Mouse (Mus musculus) embryonic facial prominence, embryonic 11.5 days (tissue): ENCODE measurements at regions not wholly inside any gene's neighbourhood (a gene's known extent, or its start where the extent isn't known, plus 50 kb on each side); places are given as distances from the start of the nearest gene placed in this dataset.

Source experiments
- ATAC-seq: fragments of 200-750 bp; cut with Nextera tagmentation; replicated peaks from 2 replicates; pipeline ENCODE4 v1.8.0; 2017; ENCODE audit warnings: low read depth; ENCODE audit not compliant: insufficient number of reproducible peaks, low FRiP score, low TSS enrichment
- DNase-seq: peaks from one replicate; pipeline ENCODE4 v3.0.0-alpha.2; 2015; ENCODE audit warnings: low spot score
- H3K27ac ChIP-seq: fragments of 300-500 bp; sonication (generic); replicated peaks from 2 replicates; pipeline ENCODE4 v1.5.1; 2014; ENCODE audit warnings: mild to moderate bottlenecking, low read depth, low read length, control low read depth
- H3K27me3 ChIP-seq: fragments of 300-500 bp; sonication (generic); 2 replicates; pipeline ENCODE4 v1.6.1; 2014; ENCODE audit warnings: mild to moderate bottlenecking, low read length, moderate library complexity, mixed read lengths; ENCODE audit not compliant: control insufficient read depth, insufficient read depth
- H3K36me3 ChIP-seq: fragments of 300-500 bp; sonication (generic); replicated peaks from 2 replicates; pipeline ENCODE4 v1.6.1; 2014; ENCODE audit warnings: low read depth, mild to moderate bottlenecking, low read length, moderate library complexity, mixed read lengths; ENCODE audit not compliant: control insufficient read depth, insufficient read depth
- H3K4me1 ChIP-seq: fragments of 300-500 bp; sonication (generic); 2 replicates; pipeline ENCODE4 v1.6.1; 2014; ENCODE audit warnings: low read length, mixed read lengths; ENCODE audit not compliant: control insufficient read depth, insufficient read depth
- H3K4me2 ChIP-seq: fragments of 300-500 bp; sonication (generic); 2 replicates; pipeline ENCODE4 v1.6.1; 2014; ENCODE audit warnings: low read depth, mild to moderate bottlenecking, control low read depth, low read length, moderate library complexity
- H3K4me3 ChIP-seq: fragments of 300-500 bp; sonication (generic); 2 replicates; pipeline ENCODE4 v1.5.1; 2014; ENCODE audit warnings: low read depth, low read length, control low read depth
- H3K9ac ChIP-seq: fragments of 300-500 bp; sonication (generic); replicated peaks from 2 replicates; pipeline ENCODE4 v1.6.1; 2014; ENCODE audit warnings: mild to moderate bottlenecking, control low read depth, low read length
- H3K9me3 ChIP-seq: fragments of 300-500 bp; sonication (generic); replicated peaks from 2 replicates; pipeline ENCODE4 v1.6.1; 2016; ENCODE audit warnings: mild to moderate bottlenecking, low read length, inconsistent platforms, mixed read lengths; ENCODE audit not compliant: control insufficient read depth
- WGBS: fragments of 180-500 bp; shearing (Covaris S2); extraction: QIAGEN DNeasy Blood & Tissue Kit; methylation state at CpG from one replicate; pipeline ENCODE4 v1.1.7; 2014; 5-methylcytosine and 5-hydroxymethylcytosine counted together

DNA sequence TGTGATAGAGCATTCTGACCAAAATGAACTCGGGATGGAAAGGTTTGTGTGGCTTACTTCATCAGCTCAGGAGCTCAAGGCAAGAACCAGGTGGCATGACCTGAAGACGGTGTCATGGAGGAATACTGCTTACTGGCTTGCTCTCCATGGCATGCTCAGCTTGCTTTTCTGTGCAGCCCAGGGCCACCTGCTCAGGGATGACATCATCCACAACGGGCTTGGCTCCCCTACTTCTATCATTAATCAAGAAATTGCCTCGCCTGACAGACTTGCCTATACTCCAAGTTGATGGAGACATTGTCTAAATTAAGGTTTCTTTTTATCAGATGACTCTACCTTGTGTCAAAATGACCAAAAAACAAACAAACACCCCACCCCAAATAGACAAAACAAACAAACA is 98.4 kb upstream of the Peli2 start:
- no peak for DNase-seq
- WGBS, result 79% methylated on average over 4 of the region's 4 CpGs
- no peaks in the 10 kb centered on the region for H3K36me3 ChIP-seq

DNA sequence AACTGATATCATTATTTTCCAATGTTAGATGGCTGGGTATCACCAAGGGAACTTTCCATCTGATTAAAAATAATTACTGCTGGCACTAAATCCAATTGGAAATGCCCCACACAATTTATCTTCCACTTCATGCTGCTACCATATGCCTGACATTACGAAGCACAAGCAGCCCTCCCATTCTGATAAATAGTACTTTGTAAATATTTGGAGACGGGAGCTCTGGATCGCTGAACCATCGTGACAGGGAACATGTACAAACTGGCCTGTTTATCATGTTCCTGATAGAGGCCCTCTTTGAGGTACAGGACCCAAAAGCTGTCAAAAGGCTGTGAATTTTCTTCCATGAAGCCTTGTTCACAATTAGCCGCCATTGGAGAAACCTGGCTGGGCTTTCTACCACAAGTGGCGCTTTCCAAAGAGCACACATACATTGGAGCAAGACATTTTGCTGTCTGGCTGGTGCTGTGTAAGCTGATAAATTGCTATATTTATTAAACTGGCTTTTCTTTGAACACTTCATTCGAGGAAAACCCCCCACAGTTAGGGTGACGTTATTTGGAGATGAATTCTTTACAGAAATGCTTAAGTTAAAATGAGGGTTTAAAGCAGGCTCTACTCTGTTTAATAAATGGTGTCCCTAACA is 96.5 kb upstream of the Peli2 start:
- Histone ChIP-seq H3K4me3 (no peak overlapping the region), H3K27ac (no peak overlapping the region), H3K27me3 (no peaks in the 10 kb centered on the region), H3K4me1 (no peaks in the 10 kb centered on the region), H3K4me2 (no peak overlapping the region), H3K9me3 (no peaks in the 10 kb centered on the region), H3K9ac (no peak overlapping the region), H3K36me3 (no peaks in the 10 kb centered on the region)
- 83% methylated on average over 8 of the region's 8 CpGs for WGBS
- ATAC-seq (no peak), DNase-seq (no peak)

More for the DNA sequence above, 98.4 kb upstream of the Peli2 start:
- H3K4me3 ChIP-seq, result no peak overlapping the region
- no peak overlapping the region for H3K27ac ChIP-seq
- ATAC-seq, result no peak
- H3K4me1 ChIP-seq, result no peaks in the 10 kb centered on the region
- no peaks in the 10 kb centered on the region for H3K9me3 ChIP-seq
- H3K4me2 ChIP-seq, result no peak overlapping the region
- no peaks in the 10 kb centered on the region for H3K27me3 ChIP-seq
- H3K9ac ChIP-seq, result no peak overlapping the region

DNA sequence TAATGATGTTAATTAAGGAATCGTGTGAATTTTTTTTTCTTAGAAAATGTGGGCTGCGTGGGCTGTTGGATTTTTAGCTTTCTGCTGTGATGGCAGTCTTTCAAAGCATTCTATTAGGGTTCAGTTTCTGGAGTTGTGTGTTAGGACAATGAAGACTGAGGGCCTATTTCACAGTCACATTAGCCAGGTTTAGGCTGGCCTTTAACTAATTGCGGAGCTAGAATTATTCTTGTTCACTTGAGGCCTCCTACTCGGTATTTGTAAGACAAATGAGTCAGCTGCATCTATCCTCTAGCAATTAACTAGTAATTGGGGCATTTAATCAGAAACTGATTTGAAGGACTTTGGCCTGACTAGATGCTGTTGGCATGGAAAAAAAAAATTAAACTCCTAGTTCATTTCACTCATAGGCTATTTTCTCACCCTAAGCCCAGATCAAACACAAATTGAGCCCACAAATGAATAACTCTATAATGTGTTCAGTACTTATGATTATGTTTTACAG is 81.3 kb upstream of the Peli2 start:
- H3K4me3 ChIP-seq, result no peak overlapping the region
- no peak overlapping the region for H3K9ac ChIP-seq
- WGBS, result 74% methylated on average over 4 of the region's 4 CpGs
- DNase-seq (no peak), ATAC-seq (no peak)
- H3K9me3 ChIP-seq, result no peaks in the 10 kb centered on the region
- H3K36me3 ChIP-seq, result no peaks in the 10 kb centered on the region
- H3K27me3 ChIP-seq, result no peaks in the 10 kb centered on the region
- H3K27ac ChIP-seq, result no peak overlapping the region
- H3K4me1 ChIP-seq, result no peaks in the 10 kb centered on the region
- H3K4me2 ChIP-seq, result no peak overlapping the region

DNA sequence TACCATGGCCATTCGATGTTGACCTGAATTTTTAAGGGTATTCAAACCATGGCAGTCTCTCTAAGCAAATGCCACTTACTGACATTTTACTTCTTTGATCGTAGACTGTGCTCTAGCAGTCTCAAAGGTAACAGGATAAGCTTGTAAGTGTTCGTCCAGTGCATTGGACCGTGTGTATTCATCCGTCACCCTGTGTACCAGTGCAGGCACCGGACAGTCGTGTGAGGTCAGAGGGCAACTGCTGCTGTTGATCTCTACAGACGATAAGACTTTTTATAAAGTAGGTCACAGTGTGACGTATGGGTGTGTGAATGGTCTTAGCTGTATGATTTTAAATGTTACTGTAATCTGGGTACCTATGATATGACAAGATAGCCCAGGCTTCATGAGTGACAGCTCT is 74.5 kb upstream of the Peli2 start:
- no peaks in the 10 kb centered on the region for H3K9me3 ChIP-seq
- ATAC-seq, result no peak
- H3K27me3 ChIP-seq, result no peaks in the 10 kb centered on the region
- no peaks in the 10 kb centered on the region for H3K4me1 ChIP-seq
- no peak overlapping the region for H3K27ac ChIP-seq
- H3K9ac ChIP-seq, result no peak overlapping the region
- no peak overlapping the region for H3K4me3 ChIP-seq
- no peaks in the 10 kb centered on the region for H3K36me3 ChIP-seq
- no peak overlapping the region for H3K4me2 ChIP-seq
- 73% methylated on average over 9 of the region's 9 CpGs for WGBS
- DNase-seq, result no peak

DNA sequence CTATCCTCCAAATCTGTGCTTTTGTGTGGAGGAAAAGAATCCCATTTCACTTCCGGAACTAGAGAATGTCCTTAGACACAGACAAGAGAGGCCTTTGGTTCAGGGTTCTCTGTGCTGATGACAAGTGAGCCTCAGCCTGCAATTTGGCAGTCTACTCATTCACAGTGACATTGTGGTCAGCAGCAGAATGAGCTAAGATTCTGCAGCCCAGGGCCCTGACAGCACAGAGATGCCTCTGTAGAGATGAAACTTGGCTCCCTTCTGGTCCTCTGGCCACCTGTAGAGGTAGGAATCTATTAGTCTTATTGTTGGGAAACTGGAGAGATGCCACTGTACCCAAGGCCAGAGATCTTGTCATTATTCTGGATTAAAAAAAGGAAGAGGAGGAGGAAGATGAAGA is 73.8 kb upstream of the Peli2 start:
- ATAC-seq (no peak), DNase-seq (no peak)
- Histone ChIP-seq H3K36me3 (no peaks in the 10 kb centered on the region), H3K27ac (no peak overlapping the region), H3K4me1 (no peaks in the 10 kb centered on the region), H3K4me2 (no peak overlapping the region), H3K9ac (no peak overlapping the region), H3K4me3 (no peak overlapping the region), H3K9me3 (no peaks in the 10 kb centered on the region), H3K27me3 (no peaks in the 10 kb centered on the region)
- WGBS, result 91% methylated on average over 1 of the region's 1 CpGs

DNA sequence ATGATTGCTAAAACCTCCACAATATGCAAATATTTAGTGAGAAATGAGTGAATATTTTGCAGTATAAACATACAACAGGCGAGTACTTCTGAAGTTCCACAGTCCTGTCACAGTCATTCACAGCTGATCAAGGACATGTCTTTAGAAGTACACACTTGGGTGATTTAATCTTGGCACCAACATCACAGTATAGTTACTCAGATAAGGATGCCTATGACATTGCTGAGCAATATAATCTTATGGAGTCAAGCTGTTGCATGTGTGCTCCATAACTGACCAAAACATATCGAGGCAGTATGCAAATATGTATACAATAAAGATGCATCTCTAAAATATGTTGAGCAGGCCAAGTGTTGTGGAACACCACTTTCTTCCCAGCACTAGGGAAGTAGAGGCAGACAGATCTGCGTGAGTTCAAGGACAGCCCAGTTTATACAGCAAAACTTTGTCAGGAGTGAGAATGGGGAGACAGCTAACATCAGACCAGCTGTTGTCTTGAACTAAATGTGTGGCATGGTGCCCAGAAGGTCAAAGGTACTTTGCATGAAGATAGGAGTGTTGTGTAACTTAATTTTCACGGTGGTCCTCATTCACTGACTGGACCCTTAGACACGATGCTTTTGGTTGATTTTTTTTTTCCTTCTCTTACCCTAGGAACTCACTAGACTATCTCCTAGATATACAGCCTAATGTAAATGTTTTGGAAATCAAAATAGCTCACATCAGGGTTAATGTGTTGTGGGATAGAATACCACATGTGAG is 70.7 kb upstream of the Peli2 start:
- no peak for DNase-seq
- no peak overlapping the region for H3K27ac ChIP-seq
- 90% methylated on average over 5 of the region's 5 CpGs for WGBS
- no peak overlapping the region for H3K4me3 ChIP-seq
- no peak for ATAC-seq
- no peaks in the 10 kb centered on the region; the same call in 1 of the 2 replicates for H3K4me1 ChIP-seq
- H3K9me3 ChIP-seq, result no peaks in the 10 kb centered on the region
- no peak overlapping the region for H3K4me2 ChIP-seq
- H3K9ac ChIP-seq, result no peak overlapping the region
- no peaks in the 10 kb centered on the region for H3K36me3 ChIP-seq
- H3K27me3 ChIP-seq, result no peaks in the 10 kb centered on the region

DNA sequence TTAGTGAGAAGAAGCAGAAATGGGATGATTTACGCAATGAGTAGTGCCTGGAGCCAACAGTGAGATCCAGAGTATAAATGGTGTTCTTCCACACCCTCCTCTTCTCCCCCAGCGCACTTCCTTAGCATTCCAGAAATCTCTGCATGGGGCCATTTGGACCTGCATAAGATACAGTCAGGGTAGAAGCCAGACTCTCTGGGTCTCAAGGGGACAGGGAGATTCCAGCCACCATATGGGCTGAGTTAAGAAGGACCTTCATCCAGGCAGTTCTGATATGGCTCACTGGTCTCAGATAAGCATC is 70.2 kb upstream of the Peli2 start:
- no peak overlapping the region for H3K27ac ChIP-seq
- no peak overlapping the region for H3K9ac ChIP-seq
- H3K4me3 ChIP-seq, result no peak overlapping the region
- no peak overlapping the region for H3K4me2 ChIP-seq
- ATAC-seq (no peak), DNase-seq (no peak)
- H3K36me3 ChIP-seq, result no peaks in the 10 kb centered on the region
- WGBS, result 82% methylated on average over 2 of the region's 2 CpGs
- no peaks in the 10 kb centered on the region for H3K9me3 ChIP-seq
- H3K27me3 ChIP-seq, result no peaks in the 10 kb centered on the region
- H3K4me1 ChIP-seq, result no peaks in the 10 kb centered on the region; the same call in 1 of the 2 replicates

DNA sequence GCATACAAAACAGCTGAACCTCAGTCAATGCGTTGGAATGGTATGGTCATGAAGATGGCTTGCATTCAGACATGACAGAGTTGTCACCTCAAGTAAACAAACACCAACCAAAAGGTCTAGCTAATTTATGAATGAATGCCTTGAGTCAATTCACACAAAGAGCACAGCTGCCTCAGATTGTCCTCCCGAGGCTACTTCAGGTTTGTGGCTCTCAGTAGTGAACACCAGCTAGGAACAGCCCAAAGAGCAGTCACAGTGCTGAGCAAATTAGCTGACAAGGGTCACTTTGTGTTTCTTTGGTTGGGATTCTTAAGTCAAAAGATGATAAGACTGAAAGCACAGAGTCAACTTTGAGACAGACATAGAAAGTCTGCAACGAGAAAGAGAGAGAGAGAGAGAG is 68.7 kb upstream of the Peli2 start:
- DNase-seq (no peak), ATAC-seq (no peak)
- WGBS, result 35% methylated on average over 3 of the region's 3 CpGs
- Histone ChIP-seq H3K9ac (no peak overlapping the region), H3K4me3 (no peak overlapping the region), H3K27me3 (no peaks in the 10 kb centered on the region), H3K9me3 (no peaks in the 10 kb centered on the region), H3K36me3 (no peaks in the 10 kb centered on the region), H3K4me2 (no peak overlapping the region), H3K27ac (no peak overlapping the region), H3K4me1 (no peaks in the 10 kb centered on the region; the same call in 1 of the 2 replicates)
